Mouse (Mus musculus): Measurements from ENCODE around the gene Aagab.

Gene Aagab

DNA sequence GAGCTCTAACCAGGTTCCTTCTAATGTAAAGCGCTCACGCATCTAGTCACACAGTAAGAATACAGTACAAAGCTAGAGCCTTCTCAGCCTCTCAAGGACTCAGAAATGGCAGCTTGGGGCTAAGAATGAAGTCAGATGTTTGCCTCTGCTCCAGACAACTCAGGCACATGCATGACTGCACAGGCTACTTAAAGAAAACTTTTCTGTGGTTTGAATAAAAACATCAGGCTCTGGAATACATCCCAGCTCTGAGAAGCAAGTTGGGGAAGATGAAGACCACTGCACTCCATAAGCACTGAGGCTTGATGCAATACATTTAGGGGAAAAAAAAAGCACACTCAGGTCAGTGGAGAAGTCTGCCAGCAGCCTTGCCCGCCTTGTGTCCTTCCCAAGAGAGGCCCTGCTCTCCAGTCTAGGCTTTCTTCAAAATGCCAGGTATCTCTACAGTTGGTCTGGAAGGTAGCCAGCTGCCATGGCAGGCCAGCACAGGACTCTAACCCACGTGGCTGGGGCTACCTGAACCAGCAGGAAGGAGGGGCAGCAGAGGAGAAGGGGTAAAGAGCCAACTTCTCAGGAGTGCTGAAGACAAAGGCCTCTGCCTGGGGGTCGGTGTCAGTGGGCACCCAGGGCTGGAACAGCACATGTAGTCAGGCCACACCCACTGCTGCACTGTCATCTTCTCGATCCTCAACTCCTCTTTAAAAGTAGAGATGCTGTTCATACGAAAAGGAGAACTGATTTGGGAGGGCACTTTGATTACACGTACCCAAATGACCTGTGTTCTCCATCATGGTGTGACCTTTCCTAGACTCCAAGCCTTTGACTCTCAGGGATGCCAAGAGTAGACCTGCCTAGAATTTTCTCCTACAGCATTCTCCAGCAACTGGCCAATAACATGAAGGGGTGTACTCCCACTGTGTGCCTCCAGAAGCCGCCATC, 45.4 kb downstream of the Aagab start:
- peak in 1 of 2 experiments; percentile 34 for DNase-seq (ENCODE audit: low spot score in 2 of 2)

DNA sequence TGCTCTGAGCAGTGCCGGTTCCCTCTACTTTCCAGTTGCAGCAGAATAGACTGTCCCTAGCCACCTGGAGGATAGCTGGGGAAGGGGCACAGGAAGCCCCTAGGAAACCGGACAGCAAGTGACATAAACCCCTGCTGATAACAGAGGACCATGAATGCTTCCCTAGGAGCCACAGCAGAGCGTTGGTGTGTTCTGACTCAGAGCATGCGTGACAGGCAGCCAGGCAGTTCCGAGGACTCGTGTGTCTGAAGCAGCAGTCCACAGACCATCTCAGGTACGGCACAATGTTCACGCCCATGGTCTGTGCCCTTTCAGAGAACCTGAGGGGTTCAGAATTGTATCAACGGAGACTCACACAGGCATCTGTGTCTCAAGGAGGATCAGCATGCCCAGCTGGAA, 46.1 kb downstream of the Aagab start:
- DNase-seq (ENCODE audit: low spot score in 2 of 2): no peak

DNA sequence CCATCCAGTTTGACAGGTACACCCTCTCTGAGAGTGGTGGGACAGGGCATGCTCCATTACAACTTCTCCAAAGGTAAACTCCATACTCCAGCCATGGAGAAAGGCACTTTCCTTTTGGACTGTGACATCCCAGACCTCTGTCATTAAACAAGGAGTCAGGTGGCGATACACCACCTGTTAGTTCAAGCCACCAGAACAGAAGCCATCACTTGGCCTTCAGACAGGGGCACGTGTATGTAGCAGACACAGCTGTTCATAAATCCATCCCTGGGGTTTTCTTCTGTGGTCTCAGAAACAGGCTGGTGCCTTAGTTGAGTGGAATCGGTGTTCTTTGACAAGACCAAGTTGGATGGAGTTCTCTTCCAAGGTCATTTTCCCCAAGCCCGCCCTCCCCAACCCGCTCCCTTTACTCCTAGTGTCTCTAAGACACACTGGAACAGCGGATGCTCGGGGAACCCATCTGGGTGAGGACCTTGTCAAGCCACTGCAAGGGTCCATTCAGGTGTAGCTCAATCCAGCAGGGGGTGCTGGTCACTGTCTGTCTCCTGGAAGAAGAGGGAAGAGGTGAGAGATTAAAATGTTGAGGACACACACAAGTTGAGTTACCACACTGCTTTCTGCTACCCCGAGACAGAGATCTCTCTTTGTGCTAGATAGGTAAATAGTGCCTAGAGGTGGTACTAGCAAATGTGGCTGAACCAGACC, 47.5 kb downstream of the Aagab start:
- no peak for DNase-seq (ENCODE audit: low spot score in 2 of 2)

DNA sequence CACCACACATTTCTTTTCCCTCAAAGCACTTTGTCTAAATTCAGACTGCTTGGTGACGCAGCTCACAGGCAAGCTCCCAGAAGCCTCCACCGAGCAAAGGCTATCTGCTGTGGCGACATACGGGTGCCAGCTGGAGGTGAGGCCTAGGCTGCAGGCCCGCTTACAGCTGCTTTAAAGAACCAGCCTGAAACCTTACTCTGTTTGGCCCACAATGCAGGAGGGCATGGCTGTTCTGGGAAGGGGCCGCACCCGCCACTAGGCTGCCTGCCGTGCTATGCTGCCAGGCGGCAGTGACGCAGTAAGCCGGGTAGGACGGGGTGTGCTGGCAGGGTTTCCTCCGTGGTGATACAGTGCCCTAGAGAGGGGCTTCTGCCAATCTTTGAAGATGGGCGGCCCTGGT, 48.4 kb downstream of the Aagab start:
- DNase-seq (ENCODE audit: low spot score in 2 of 2): no peak

DNA sequence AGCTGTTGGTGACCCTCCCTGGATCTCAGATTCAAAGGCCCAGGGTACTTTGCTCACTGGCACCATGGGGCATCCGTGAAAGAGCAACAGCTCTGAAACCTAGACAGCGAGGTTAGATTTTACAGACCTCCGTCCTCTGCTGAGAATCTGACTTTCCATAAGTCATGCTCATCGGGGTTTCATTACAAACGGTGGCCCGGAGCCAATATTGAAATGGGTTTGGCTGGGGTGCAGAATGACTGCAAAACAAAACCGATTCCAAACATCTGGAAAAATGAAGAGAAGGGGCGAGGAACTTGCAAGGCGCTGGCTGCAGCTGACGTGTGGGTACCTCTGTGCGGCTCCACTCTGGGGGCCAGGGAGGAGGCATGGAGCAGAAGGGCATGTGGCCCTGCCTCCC, 49.1 kb downstream of the Aagab start:
- DNase-seq (ENCODE audit: low spot score in 2 of 2): peak in 1 of 2 experiments; percentile 44

DNA sequence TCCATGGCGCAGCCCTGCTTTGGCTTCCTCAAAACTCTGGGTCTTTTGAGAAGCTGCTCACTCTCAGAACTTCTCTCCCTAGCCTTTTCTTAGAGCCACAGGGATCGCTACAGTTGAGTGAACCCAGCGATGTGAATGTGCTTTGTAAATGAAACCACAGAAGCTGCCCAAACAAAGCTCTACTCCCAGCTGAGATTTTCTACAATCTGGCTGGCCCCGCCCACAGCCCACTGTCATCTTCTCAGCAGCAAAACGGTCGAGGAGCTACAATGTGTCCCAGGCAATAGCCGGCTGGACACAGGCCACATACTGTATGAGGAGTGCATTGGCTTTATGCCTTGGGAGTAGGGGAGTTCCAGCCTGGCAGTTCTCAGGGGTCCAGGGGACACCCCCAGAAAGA, 51.2 kb downstream of the Aagab start:
- no peak for DNase-seq (ENCODE audit: low spot score in 2 of 2)

DNA sequence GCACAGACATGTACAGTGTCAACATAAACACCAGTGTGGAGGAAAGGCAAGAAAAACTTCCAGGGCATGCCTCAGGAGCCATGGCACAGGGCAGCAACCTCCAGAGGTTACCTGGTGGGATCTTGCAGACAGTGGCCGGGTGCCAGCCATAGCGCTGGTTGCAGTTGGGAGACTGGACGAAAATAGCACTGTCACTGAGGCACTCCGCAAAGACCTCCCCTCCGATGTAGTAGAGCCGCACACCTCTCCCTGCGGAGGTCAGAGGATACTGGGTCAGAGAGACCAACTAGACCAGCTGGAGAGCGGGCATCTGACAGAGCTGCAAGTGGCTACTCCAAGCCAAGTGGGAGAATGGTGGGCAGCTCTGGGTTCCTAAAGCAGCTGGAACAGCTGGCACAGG, 52.1 kb downstream of the Aagab start:
- no peak for DNase-seq (ENCODE audit: low spot score in 2 of 2)

DNA sequence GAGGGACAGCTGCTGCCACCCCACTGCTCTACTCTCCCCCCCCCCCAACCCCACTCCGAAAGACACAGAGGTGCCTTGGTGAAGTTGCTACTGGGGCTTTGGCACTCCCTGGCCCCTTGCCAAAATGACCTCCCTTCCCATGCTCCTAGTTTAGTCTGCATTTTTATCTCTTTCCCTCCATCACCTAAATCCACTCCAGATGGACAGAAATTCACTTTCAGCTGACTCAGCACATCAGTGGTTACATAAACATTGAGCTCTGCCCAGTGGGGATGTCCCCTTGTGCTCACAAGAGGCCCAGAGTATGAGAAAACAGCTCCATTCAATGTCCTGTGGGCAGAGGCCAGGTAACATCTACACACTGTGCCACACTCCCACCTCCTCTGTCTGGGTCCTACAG, 52.6 kb downstream of the Aagab start:
- no peak for DNase-seq (ENCODE audit: low spot score in 2 of 2)

DNA sequence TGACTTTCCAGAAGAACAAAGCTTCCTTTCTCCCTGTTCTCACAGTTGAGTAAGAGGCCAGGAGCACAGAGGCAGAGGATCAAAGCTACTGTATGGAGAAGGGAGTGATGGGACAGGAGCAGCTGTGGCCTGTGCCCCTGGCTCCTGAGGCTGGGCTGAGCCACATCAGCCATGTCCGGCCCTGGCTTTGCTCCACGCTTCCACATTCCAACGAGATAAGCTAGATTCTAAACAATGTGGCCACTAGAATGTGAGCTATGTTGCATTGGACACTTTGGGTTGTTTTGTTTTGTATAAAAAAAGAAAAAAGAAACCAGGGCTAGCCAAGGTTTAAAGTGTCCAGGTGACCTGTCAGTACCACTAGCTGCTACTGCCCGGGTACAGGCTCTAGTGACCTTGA, 54.7 kb downstream of the Aagab start:
- no peak for DNase-seq (ENCODE audit: low spot score in 2 of 2)

DNA sequence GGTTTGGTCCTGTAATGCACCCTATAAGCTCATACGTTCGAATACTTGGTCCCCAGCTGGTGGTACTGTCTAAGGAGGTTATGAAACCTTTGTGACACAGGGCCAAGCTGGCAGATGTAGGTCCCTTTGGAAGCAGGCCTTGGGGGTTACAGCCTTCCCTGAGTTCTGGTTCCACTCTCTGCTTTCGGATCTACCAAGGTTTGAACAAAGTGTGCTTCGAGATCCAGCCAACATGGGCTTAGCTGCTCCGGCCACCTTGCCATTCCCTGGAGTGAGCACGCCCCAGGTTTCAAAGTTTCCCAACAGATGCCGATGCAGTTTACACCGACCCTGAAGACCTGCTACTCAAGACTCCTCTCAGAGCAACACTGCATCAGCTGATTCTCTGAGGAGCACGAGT, 56.0 kb downstream of the Aagab start:
- DNase-seq (ENCODE audit: low spot score in 2 of 2): no peak

DNA sequence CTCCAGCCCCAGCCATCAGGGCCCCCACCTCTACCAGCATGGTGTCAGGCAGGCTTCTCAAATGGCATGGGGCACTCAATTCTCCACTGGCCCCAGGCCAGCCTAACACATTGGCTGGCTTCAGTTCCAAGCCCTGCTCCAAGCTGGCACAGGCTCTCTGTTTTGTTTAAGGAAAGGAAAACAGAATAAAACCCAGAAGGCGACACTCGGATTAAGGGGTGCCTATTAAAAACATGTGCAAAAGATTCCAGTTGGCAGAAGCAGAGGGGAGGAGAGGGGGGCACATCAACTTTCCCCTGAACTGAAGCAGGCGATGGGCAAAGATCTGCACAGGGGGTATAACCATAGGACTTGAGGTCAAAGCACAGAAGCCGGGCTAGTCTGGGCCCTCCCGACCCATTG, 56.5 kb downstream of the Aagab start:
- no peak for DNase-seq (ENCODE audit: low spot score in 2 of 2)

DNA sequence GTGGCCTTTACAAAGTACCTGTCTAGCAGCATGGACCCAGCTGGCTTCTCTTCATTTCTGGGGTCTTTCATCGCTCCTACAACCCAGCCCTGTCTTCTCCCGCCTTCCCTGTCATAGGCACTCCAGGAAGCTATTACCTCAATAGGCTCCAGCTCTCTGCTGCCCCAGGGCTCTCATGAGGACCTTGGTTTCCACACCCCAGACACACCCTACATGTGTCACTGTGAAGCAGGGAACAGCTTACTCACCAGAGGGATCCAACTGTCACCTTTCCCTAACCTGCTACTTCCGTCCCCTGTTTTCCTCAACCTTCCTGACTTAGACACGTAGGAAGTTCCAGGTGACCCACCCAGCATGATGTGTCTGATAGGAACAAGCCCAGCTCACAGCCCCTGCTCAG, 57.6 kb downstream of the Aagab start:
- DNase-seq (ENCODE audit: low spot score in 2 of 2): no peak

DNA sequence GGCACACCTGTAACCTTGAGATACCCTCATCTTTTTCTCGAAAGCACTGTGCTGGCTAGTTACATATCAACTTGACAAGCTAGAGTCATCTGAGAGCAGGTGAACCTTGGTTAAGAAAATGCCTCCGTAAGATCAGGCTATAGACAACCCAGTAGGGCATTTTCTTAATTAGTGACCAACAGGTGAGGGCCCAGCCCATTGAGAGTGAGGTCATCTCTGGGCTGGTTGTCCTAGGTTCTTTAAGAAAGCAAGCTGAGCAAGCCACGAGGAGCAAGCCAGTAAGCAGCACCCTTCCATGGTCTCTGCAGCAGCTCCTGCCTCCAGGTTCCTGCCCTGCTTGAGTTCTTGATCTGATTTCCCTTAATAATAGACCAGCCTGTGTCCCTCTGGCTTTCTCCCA, 58.2 kb downstream of the Aagab start:
- no peak for DNase-seq (ENCODE audit: low spot score in 2 of 2)

DNA sequence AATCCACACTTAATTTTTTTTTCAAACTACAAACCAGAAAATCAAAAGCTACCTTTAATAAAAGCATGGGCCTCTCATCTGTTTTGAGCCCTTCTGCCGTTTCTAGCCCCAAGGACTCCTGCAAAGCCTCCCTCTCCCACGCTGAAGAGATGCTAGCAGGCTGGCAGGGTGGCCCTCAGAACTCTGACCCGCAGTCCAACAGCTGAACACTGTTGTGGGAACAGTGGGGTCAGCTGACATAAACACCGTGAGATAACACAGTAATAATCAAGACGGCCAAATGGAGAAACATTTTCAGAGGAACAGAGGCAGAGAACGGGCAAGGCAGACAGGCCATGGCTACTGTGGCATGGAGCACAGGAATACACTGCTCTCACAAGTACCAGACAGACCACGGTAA, 60.3 kb downstream of the Aagab start:
- no peak for DNase-seq (ENCODE audit: low spot score in 2 of 2)

DNA sequence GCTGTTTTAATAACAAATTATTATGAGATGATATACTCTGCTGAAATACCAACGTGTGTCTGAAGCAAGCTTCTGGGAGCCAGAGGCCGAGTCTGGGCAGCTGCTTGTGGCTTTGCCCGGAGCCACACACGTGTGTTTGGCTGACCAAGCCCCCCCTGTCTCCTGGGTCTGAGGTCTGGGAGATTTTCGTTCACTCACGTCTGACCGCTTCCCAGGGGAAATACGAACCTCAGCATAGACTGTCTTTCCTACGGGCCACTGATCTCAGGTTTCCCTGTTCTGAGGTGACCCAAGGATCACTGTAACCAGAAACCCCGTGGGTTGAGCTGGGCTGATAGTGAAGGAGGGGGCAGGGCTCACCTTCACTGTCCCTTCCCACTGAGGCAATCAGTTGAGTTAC, 60.8 kb downstream of the Aagab start:
- no peak for DNase-seq (ENCODE audit: low spot score in 2 of 2)

DNA sequence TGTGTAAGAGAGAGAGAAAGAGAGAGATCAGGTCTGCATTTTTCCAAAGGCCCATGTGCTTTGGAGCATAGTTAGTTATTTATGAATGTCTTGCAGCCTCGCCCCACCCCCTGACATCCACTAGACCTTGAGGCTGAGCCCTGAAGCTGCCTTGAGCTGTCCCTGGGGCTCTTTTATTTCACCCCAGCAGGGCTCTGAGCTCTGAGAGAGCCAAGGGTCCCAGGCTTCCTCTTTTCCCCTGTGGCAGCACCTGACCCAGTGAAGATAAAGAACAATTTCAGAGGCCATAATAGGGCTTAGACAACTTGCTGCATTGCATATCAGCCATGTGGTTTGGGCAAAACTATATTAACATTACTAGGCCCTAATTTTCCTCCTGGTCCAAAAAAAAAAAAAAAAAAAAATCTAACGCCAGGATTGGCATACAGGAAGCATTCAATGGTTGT, 61.9 kb downstream of the Aagab start:
- DNase-seq (ENCODE audit: low spot score in 2 of 2): no peak

DNA sequence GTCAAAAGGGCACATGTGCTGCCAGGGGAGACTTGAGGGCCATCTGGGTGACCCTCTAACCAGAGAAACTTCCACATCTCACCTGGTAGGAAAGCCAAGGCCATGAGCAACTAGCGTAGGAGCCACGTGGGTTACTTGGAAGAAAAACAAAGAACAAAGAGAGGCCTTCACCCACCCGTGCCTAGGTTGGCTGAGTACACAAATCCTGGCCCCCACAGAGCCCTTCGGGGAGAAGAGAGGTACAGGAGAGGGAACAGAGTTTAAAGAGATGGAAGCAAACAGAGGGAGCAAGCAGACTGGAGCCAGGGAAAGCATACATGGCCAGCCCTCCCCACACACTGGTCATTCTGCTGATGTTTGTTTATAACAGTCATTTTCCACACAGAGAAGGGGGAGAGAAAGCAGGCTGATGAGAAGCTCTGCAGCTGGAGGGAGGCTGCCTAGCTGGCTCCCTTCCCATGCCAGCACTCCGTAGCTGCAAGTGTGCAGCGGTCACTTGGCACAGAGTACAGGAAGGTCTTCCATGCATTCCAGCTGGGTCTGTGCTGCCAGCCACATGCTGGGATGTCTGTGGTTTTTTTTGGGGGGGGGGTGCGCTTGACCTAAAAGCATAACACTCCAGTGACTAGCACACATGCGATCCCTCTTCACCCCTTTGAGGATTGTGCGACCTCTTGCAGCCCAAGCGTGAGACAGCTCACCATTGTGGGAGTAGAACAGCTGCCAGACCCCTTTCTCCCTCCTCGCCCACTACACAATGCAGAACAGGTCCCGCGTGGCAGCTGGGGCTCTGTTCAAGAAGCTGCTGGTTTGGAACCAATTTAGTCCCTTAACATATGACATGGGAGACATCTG, 62.6 kb downstream of the Aagab start:
- DNase-seq (ENCODE audit: low spot score in 2 of 2): no peak

DNA sequence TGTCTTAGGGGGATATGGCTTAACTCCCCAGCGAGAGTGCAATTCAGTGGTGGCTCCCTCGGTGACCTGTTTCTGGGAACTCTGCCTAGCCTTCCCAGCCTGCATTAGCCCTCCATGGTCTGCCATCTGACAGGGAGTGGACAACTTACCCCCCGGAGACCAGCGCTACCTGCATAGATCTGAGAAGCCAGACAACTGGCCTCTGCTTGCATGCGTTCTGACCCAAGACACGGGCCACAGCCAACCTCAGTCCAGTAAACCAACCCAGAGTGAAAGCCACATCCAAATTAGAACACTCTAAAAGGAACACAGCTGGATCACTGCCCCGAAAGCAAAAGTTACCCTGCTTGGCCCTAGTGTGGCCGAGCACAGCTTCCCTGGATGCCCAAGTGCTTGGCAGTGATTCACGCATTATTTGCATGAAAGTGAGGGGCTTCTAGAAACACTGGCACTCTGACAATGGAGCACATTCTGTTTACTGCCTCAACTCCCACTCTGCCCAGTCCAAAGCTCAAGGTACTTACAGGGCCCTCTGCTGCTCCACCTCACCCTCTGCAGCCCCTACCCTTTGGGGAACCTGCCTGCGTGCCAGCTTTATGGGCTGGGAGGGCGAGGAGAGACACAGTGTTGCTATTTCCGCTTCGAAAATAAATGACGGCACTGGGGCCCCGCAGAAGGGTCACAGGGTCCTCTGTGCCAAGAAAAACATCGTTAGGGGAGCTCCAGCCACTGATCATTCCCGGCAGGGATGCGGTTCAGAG, 64.3 kb downstream of the Aagab start:
- DNase-seq (ENCODE audit: low spot score in 2 of 2): no peak

DNA sequence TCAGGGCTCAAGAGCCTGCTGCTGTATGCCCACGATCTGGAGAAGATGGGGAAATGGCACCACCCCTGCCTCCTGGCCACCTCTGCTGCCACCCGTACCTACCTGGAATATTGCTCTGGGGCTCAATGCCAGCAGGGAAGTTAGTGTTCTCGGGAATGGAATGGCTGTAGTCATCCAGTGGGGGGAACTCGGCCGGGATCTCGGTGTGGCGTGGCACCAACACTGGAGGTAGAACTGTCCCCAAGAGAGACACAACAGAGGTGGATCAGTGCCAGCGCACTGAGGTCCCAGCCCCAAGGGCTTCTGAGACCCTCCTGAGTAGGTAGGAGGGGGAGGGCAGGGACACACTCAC, 64.9 kb downstream of the Aagab start:
- DNase-seq (ENCODE audit: low spot score in 2 of 2): no peak

DNA sequence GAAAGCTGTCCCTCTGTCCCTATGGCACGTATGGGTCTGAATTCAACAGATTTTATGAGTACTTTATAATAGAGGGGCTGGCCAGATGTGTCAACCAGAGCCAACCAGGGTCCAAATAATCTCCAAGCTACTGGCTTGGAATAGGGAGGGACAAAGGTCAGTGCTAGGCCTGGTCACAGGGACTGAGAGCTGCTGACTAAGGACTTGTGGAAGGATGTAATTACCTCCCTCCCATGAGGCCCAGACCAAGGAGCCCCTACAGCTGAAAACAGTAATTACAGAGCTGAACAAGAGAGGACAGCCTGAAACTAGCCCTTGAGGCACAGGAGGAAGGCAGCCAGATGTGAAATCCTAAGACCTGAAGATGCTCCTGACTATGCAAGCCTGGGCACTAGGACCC, 66.2 kb downstream of the Aagab start:
- no peak for DNase-seq (ENCODE audit: low spot score in 2 of 2)

DNA sequence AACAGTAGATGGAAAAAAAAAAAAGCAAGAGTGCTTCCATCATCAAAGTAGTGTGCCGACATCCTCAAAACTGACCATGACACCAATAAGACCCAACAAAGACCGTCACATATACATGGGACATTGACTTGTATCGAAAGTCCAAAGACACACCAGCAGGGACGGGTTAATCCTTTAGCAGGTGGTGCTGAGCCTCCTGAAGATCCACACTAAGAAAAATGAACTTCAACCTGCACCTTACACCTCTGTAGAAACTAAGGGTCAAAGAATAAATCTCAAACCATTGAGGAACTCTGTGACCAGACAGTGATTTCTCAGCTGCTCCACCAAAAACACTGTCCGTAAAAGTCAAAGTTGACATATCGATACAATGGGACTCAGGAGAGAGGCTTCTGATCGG, 67.4 kb downstream of the Aagab start:
- DNase-seq (ENCODE audit: low spot score in 2 of 2): no peak
